Mouse (Mus musculus) myocyte (in vitro differentiated cells): ENCODE results near the gene 2210408I21Rik. TPM values are rescaled to one million over a fixed set of nuclear protein-coding genes. Genes with fewer than 3 reads are reported as not detected.

ENCODE experiments used
- H3K27me3 ChIP-seq: one replicate; pipeline ENCODE4 v1.6.1; 2011; ENCODE audit not compliant: control insufficient read depth, insufficient read depth, insufficient read length
- H3K36me3 ChIP-seq: one replicate; pipeline ENCODE4 v1.6.1; 2011; ENCODE audit not compliant: control insufficient read depth, insufficient read depth
- H3K4me2 ChIP-seq: one replicate; pipeline ENCODE4 v1.6.1; 2011; ENCODE audit warnings: low read depth, control low read depth
- H3K4me3 ChIP-seq: one replicate; pipeline ENCODE4 v1.5.1; 2011; ENCODE audit warnings: mild to moderate bottlenecking, control low read depth, moderate library complexity
- H3K79me2 ChIP-seq: one replicate; pipeline ENCODE4 v1.6.1; 2011; ENCODE audit not compliant: control insufficient read depth, insufficient read depth
- H3ac ChIP-seq: one replicate; pipeline ENCODE4 v1.6.1; 2011; ENCODE audit not compliant: control insufficient read depth, insufficient read length
- CEBPB ChIP-seq: IDR thresholded peaks from 2 replicates; pipeline ENCODE4 v1.6.1; 2011; ENCODE audit warnings: mild to moderate bottlenecking, moderate library complexity; ENCODE audit not compliant: poor library complexity, insufficient read depth, severe bottlenecking
- E2F4 ChIP-seq: IDR thresholded peaks from one replicate; pipeline ENCODE4 v1.6.1; 2011; ENCODE audit warnings: mild to moderate bottlenecking, control low read depth, moderate library complexity; ENCODE audit not compliant: insufficient read depth
- MAX ChIP-seq: IDR thresholded peaks from one replicate; pipeline ENCODE4 v1.6.1; 2011; ENCODE audit warnings: low read depth, mild to moderate bottlenecking, control low read depth
- MYOD1 ChIP-seq, 3 experiments: IDR thresholded peaks; one replicate each; pipeline ENCODE4 v1.6.1; 2011; ENCODE audit warnings: control low read depth in 2 of 3, low read depth in 2 of 3, mild to moderate bottlenecking in 2 of 3, moderate library complexity in 1 of 3; ENCODE audit not compliant: insufficient read length in 2 of 3, control insufficient read depth in 1 of 3
- MYOG ChIP-seq, 3 experiments: IDR thresholded peaks; one replicate each; pipeline ENCODE4 v1.6.1; 2011; ENCODE audit warnings: control low read depth in 2 of 3, low read depth in 2 of 3, mild to moderate bottlenecking in 2 of 3; ENCODE audit not compliant: insufficient read length in 2 of 3, control insufficient read depth in 1 of 3, insufficient read depth in 1 of 3
- POLR2A ChIP-seq: IDR thresholded peaks from one replicate; pipeline ENCODE4 v1.6.1; 2011; ENCODE audit warnings: low read depth, mild to moderate bottlenecking, control low read depth, moderate library complexity; ENCODE audit not compliant: insufficient read length
- POLR2AphosphoS2 ChIP-seq: IDR thresholded peaks from one replicate; pipeline ENCODE4 v1.6.1; 2011; ENCODE audit warnings: low read depth, control low read depth; ENCODE audit not compliant: insufficient read length
- REST ChIP-seq: IDR thresholded peaks from one replicate; pipeline ENCODE4 v1.6.1; 2011; ENCODE audit warnings: mild to moderate bottlenecking, control low read depth, moderate library complexity; ENCODE audit not compliant: insufficient read depth, insufficient read length
- SRF ChIP-seq: IDR thresholded peaks from one replicate; pipeline ENCODE4 v1.6.1; 2011; ENCODE audit warnings: low read depth; ENCODE audit not compliant: control insufficient read depth, insufficient read length
- TCF12 ChIP-seq: IDR thresholded peaks from one replicate; pipeline ENCODE4 v1.6.1; 2011; ENCODE audit warnings: mild to moderate bottlenecking, control low read depth; ENCODE audit not compliant: poor library complexity, insufficient read depth, severe bottlenecking
- TCF3 ChIP-seq: IDR thresholded peaks from one replicate; pipeline ENCODE4 v1.6.1; 2011; ENCODE audit warnings: low read depth, control low read depth; ENCODE audit not compliant: insufficient read length
- USF1 ChIP-seq: IDR thresholded peaks from one replicate; pipeline ENCODE4 v1.6.1; 2011; ENCODE audit warnings: low read depth, mild to moderate bottlenecking, control low read depth, moderate library complexity
- polyA plus RNA-seq: library from polyadenylated mRNA; unstranded; fragments of >200 nt; fragmentation: generic; extraction: Trizol; gene quantifications from one replicate; pipeline ENCODE4 v1.2.1, GENCODE M21; 2012; ENCODE audit warnings: missing spikeins

2210408I21Rik gene
- polyA plus RNA-seq, 1 experiment = 1.7 TPM

DNA sequence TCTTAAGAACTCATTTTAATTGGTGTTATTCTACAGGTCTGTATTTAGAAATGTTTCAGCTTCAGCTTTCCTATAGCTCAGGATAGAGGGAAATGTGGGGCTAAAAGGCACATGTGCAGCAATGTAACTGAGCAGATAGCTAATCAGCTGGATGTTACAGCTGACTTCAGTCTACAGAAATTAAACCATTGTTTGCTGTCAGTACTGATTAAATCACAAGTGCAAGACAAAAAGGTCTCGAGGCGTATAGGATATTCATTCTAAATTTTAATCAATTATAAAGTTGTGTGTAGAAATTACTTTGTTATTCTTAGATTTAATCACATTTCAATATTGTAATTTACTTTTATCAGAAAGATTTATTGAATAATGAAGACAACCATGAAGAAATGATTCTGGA is 56.9 kb downstream of the 2210408I21Rik start:
- no peaks in the 10 kb centered on the region for H3K36me3 ChIP-seq
- TF ChIP-seq MYOD1 (IDR thresholded peaks at IDR 0.05; ENCODE audit: control insufficient read depth in 1 of 3, insufficient read length in 2 of 3, low read depth in 2 of 3) (no peak), USF1 (no peak), POLR2A (no peak)
- H3K79me2 ChIP-seq = no peaks in the 10 kb centered on the region
- no peak overlapping the region for H3K4me3 ChIP-seq
- H3ac ChIP-seq = no peak overlapping the region
- no peaks in the 10 kb centered on the region for H3K27me3 ChIP-seq
- H3K4me2 ChIP-seq = no peak overlapping the region

DNA sequence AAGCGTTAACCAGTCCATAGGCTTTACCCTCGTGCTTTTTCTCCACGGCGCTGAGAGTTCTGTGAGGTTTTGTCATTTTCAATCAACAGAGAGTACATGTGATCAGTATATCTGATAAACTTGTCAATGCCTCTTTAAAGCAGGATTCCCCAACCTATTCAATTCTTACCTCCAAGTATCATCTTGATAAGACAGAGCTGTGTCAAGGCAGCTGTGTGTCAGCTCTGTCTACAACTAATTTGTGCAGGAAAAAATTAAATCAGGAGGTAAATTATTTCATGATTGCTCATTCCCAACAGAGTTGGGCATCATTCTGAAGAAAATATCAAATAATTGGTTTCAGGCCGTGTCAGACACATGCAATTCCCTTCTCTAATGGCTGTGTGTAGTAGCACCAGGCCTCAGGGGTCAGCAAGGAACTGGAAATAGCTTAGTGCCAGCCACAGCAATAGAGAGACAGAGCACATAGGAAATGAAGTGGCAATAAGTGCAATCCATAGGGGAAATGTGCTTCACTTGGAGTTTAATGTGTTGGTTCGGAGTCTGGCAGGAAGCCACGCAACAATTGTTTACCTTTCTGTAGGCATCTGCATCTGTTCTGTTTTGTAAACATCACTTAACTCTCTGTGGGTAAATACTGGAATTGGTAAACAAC is 73.6 kb downstream of the 2210408I21Rik start:
- Histone ChIP-seq H3K27me3 (no peaks in the 10 kb centered on the region), H3K4me2 (no peak overlapping the region), H3K36me3 (no peaks in the 10 kb centered on the region), H3K79me2 (no peaks in the 10 kb centered on the region), H3ac (no peak overlapping the region), H3K4me3 (no peak overlapping the region)
- TF ChIP-seq MYOG (IDR thresholded peaks at IDR 0.05; ENCODE audit: control insufficient read depth in 1 of 3, insufficient read depth in 1 of 3, insufficient read length in 2 of 3, low read depth in 2 of 3) (no peak), MYOD1 (IDR thresholded peaks at IDR 0.05; ENCODE audit: control insufficient read depth in 1 of 3, insufficient read length in 2 of 3, low read depth in 2 of 3) (no peak), CEBPB (no peak), USF1 (no peak), SRF (no peak), TCF3 (no peak), MAX (no peak), E2F4 (no peak), POLR2A (no peak), REST (no peak), POLR2AphosphoS2 (no peak), TCF12 (no peak)

DNA sequence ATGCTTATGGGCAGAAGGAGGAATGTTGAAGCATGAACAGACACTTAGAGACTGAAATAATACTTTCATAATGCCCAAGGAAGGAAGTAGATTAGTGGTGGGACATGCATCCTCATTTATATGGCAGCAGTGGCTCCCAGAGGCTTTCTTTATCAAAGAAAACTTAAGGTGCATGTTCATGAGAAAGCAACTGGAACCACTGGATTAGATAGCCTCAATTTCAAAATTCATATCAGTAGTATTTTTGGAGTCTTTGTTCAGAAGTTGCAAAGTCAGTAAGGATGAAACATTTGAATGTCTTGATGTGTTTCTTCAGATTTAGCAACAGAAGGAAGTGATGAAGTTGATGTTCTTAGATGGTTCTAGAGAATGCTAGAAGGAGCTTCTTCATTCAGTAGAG is 77.9 kb downstream of the 2210408I21Rik start:
- Histone ChIP-seq H3K27me3 (no peaks in the 10 kb centered on the region), H3K4me3 (no peak overlapping the region), H3K36me3 (no peaks in the 10 kb centered on the region), H3K79me2 (no peaks in the 10 kb centered on the region), H3ac (no peak overlapping the region), H3K4me2 (no peak overlapping the region)
- TF ChIP-seq MYOD1 (IDR thresholded peaks at IDR 0.05; ENCODE audit: control insufficient read depth in 1 of 3, insufficient read length in 2 of 3, low read depth in 2 of 3) (no peak), POLR2AphosphoS2 (no peak), REST (no peak), SRF (no peak), MYOG (IDR thresholded peaks at IDR 0.05; ENCODE audit: control insufficient read depth in 1 of 3, insufficient read depth in 1 of 3, insufficient read length in 2 of 3, low read depth in 2 of 3) (no peak), MAX (no peak), POLR2A (no peak), USF1 (no peak), CEBPB (no peak), TCF3 (no peak)

DNA sequence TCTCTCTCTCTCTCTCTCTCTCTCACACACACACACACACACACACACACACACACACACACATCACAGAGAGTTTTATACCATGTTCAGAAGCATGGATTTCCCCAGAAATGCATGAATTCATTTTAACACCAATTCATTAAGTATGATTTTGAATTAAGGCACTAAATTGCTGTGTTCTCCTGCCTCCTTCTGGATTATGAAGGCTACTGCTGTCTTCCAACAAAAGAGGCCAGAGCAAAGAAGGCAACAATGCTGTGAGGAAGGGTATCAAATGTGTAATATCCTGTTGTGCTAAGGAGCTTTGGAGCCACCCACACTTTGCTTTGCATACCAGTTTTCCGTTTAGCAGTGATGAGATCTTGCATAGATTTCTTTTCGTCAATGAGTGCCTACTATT is 80.1 kb downstream of the 2210408I21Rik start:
- TF ChIP-seq MYOD1 (IDR thresholded peaks at IDR 0.05; ENCODE audit: control insufficient read depth in 1 of 3, insufficient read length in 2 of 3, low read depth in 2 of 3) = no peak
- TF ChIP-seq CEBPB = no peak
- no peak for TF ChIP-seq SRF
- TF ChIP-seq TCF3 = no peak
- TF ChIP-seq TCF12 = no peak
- no peak for TF ChIP-seq POLR2A
- TF ChIP-seq POLR2AphosphoS2 = no peak
- TF ChIP-seq MAX = no peak
- no peak for TF ChIP-seq REST
- Histone ChIP-seq H3ac (no peak overlapping the region), H3K4me3 (no peak overlapping the region), H3K27me3 (no peaks in the 10 kb centered on the region), H3K4me2 (no peak overlapping the region), H3K79me2 (no peaks in the 10 kb centered on the region), H3K36me3 (no peaks in the 10 kb centered on the region)

DNA sequence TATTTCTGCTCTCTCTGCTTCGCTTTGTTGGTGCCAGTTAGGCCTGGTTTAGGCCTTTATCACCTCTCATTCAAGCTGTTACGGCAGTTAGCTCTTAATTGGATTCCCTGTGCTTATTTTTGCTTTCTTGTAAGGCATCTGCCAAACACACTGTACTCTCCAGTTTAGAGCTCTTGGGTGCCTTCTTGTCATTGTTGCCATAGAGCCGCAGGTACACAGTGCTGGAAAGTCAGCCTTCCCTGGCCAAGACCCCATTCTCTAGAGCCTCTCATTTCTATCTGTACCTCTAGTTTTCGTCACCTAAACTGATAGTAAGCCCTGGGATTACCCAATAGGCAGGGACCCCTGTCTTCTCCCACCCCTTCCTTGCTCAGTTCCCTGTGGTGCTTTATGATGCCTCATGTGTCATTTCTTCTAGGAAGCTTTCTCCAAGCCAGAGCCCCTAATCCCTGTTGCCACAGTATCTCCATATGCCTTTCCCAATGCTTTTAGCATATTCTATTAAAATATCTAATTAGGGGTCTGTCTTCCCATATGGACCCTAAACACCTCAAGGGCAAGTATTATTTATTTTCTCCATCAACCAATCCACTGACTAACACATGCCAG is 82.4 kb downstream of the 2210408I21Rik start:
- H3ac ChIP-seq = no peak overlapping the region
- H3K27me3 ChIP-seq = no peaks in the 10 kb centered on the region
- TF ChIP-seq REST (no peak), E2F4 (no peak), MAX (no peak), CEBPB (no peak), MYOG (IDR thresholded peaks at IDR 0.05; ENCODE audit: control insufficient read depth in 1 of 3, insufficient read depth in 1 of 3, insufficient read length in 2 of 3, low read depth in 2 of 3) (no peak), TCF12 (no peak), USF1 (no peak)
- H3K79me2 ChIP-seq = no peaks in the 10 kb centered on the region
- no peaks in the 10 kb centered on the region for H3K36me3 ChIP-seq
- no peak overlapping the region for H3K4me2 ChIP-seq
- H3K4me3 ChIP-seq = no peak overlapping the region
